Mouse (Mus musculus) MEL (cell line): Measurements from ENCODE around the gene Polg. TPM values are rescaled to one million over a fixed set of nuclear protein-coding genes. Genes with fewer than 3 reads are reported as not detected.

ENCODE experiments used
- DNase-seq: peaks from one replicate; pipeline ENCODE4 v3.0.0; 2011; ENCODE audit warnings: low read depth, low spot score
- H3K27ac ChIP-seq: 2 replicates; pipeline ENCODE4 v1.5.1; 2012; ENCODE audit warnings: low read depth, mild to moderate bottlenecking, control low read depth, low read length, moderate library complexity; ENCODE audit not compliant: control insufficient read depth
- H3K27me3 ChIP-seq, 2 experiments: fragments of 150-350 bp in 1 of 2; sonication (generic) in 1 of 2; 2 replicates each; pipeline ENCODE4 v1.6.1; 2012; ENCODE audit warnings: low read length in 2 of 2, mild to moderate bottlenecking in 2 of 2, improper control_type of control experiment in 1 of 2, moderate library complexity in 1 of 2; ENCODE audit not compliant: insufficient read depth in 2 of 2, control insufficient read depth in 1 of 2
- H3K36me3 ChIP-seq, 2 experiments: 2 replicates each; pipeline ENCODE4 v1.6.1; 2012 to 2014; ENCODE audit warnings: low read length in 2 of 2, improper control_type of control experiment in 1 of 2, inconsistent platforms in 1 of 2, mild to moderate bottlenecking in 1 of 2; ENCODE audit not compliant: insufficient read depth in 2 of 2, control insufficient read depth in 1 of 2
- H3K4me1 ChIP-seq, 2 experiments: fragments of 150-350 bp in 1 of 2; sonication (generic) in 1 of 2; 2 replicates each; pipeline ENCODE4 v1.6.1; 2012; ENCODE audit warnings: low read length in 2 of 2, improper control_type of control experiment in 1 of 2, mild to moderate bottlenecking in 1 of 2; ENCODE audit not compliant: insufficient read depth in 2 of 2, control insufficient read depth in 1 of 2
- H3K4me3 ChIP-seq, 2 experiments: fragments of 150-350 bp in 1 of 2; sonication (generic) in 1 of 2; 2 replicates each; pipeline ENCODE4 v1.5.1; 2012; ENCODE audit warnings: low read depth in 2 of 2, low read length in 2 of 2, mild to moderate bottlenecking in 2 of 2, moderate library complexity in 2 of 2, control low read depth in 1 of 2, improper control_type of control experiment in 1 of 2; ENCODE audit not compliant: control insufficient read depth in 1 of 2, insufficient read depth in 1 of 2
- H3K79me2 ChIP-seq: 2 replicates; pipeline ENCODE4 v1.6.1; 2012; ENCODE audit warnings: mild to moderate bottlenecking, low read length, moderate library complexity; ENCODE audit not compliant: control insufficient read depth, poor library complexity, insufficient read depth
- H3K9ac ChIP-seq: 2 replicates; pipeline ENCODE4 v1.6.1; 2012; ENCODE audit warnings: low read depth, mild to moderate bottlenecking, control low read depth, low read length, moderate library complexity; ENCODE audit not compliant: control insufficient read depth, poor library complexity, severe bottlenecking
- H3K9me3 ChIP-seq: fragments of 150-350 bp; sonication (generic); replicated peaks from 2 replicates; pipeline ENCODE4 v1.6.1; 2012; ENCODE audit warnings: mild to moderate bottlenecking, low read length, improper control_type of control experiment, moderate library complexity; ENCODE audit not compliant: insufficient read depth
- BHLHE40 ChIP-seq: IDR thresholded peaks from 2 replicates; pipeline ENCODE4 v1.6.1; 2012; ENCODE audit warnings: low read depth, mild to moderate bottlenecking, inconsistent platforms, low read length, improper control_type of control experiment, borderline replicate concordance
- CHD1 ChIP-seq: IDR thresholded peaks from 2 replicates; pipeline ENCODE4 v1.6.1; 2012; ENCODE audit warnings: low read depth, mild to moderate bottlenecking, inconsistent platforms, low read length, improper control_type of control experiment
- CHD2 ChIP-seq: IDR thresholded peaks from 2 replicates; pipeline ENCODE4 v1.6.1; 2011; ENCODE audit warnings: low read length, improper control_type of control experiment
- CTCF ChIP-seq, 3 experiments: IDR thresholded peaks in 2 of 3; conservative IDR thresholded peaks in 1 of 3; 2 replicates each; pipeline ENCODE4 v1.5.1; 2011 to 2012; ENCODE audit warnings: low read length in 3 of 3, low read depth in 2 of 3, mild to moderate bottlenecking in 2 of 3, improper control_type of control experiment in 1 of 3, inconsistent platforms in 1 of 3, mixed read lengths in 1 of 3, moderate library complexity in 1 of 3; ENCODE audit not compliant: control insufficient read depth in 1 of 3, insufficient read depth in 1 of 3, poor library complexity in 1 of 3, severe bottlenecking in 1 of 3
- ELF1 ChIP-seq: IDR thresholded peaks from 2 replicates; pipeline ENCODE4 v1.6.1; 2014; ENCODE audit warnings: low read depth, mild to moderate bottlenecking, inconsistent platforms, low read length, improper control_type of control experiment, moderate library complexity
- GATA1 ChIP-seq: IDR thresholded peaks from 2 replicates; pipeline ENCODE4 v1.6.1; 2011; ENCODE audit warnings: low read depth, low read length, improper control_type of control experiment
- KAT2A ChIP-seq: conservative IDR thresholded peaks from 2 replicates; pipeline ENCODE4 v1.6.1; 2012; ENCODE audit warnings: low read depth, low read length, improper control_type of control experiment, inconsistent platforms
- MAFK ChIP-seq: IDR thresholded peaks from 2 replicates; pipeline ENCODE4 v1.6.1; 2011; ENCODE audit warnings: low read depth, mild to moderate bottlenecking, low read length, improper control_type of control experiment, borderline replicate concordance
- MEF2A ChIP-seq: IDR thresholded peaks from 2 replicates; pipeline ENCODE4 v1.6.1; 2014; ENCODE audit warnings: low read depth, mild to moderate bottlenecking, inconsistent platforms, low read length, improper control_type of control experiment; ENCODE audit not compliant: poor library complexity, insufficient replicate concordance, severe bottlenecking; ENCODE audit errors: extremely low read depth
- MYB ChIP-seq: IDR thresholded peaks from 2 replicates; pipeline ENCODE4 v1.6.1; 2011; ENCODE audit warnings: mild to moderate bottlenecking, low read depth, low read length, improper control_type of control experiment
- NELFE ChIP-seq: IDR thresholded peaks from 2 replicates; pipeline ENCODE4 v1.6.1; 2011; ENCODE audit warnings: low read depth, low read length, improper control_type of control experiment
- RAD21 ChIP-seq: IDR thresholded peaks from 2 replicates; pipeline ENCODE4 v1.6.1; 2011; ENCODE audit warnings: mild to moderate bottlenecking, low read depth, low read length, improper control_type of control experiment
- SMC3 ChIP-seq: IDR thresholded peaks from 2 replicates; pipeline ENCODE4 v1.6.1; 2011; ENCODE audit warnings: low read depth, low read length, improper control_type of control experiment
- TAL1 ChIP-seq: IDR thresholded peaks from 2 replicates; pipeline ENCODE4 v1.6.1; 2012; ENCODE audit warnings: mild to moderate bottlenecking, inconsistent platforms, low read length, moderate library complexity, mixed read lengths
- TBP ChIP-seq: IDR thresholded peaks from 2 replicates; pipeline ENCODE4 v1.8.0; 2011; ENCODE audit warnings: low read depth, low read length, improper control_type of control experiment
- USF2 ChIP-seq, 2 experiments: IDR thresholded peaks; 2 replicates each; pipeline ENCODE4 v1.6.1; 2011 to 2012; ENCODE audit warnings: improper control_type of control experiment in 2 of 2, low read length in 2 of 2, borderline replicate concordance in 1 of 2, inconsistent platforms in 1 of 2, low read depth in 1 of 2, mild to moderate bottlenecking in 1 of 2; ENCODE audit not compliant: insufficient read depth in 1 of 2
- ZC3H11A ChIP-seq: IDR thresholded peaks from 2 replicates; pipeline ENCODE4 v1.6.1; 2012; ENCODE audit warnings: low read depth, mild to moderate bottlenecking, inconsistent platforms, low read length, improper control_type of control experiment
- ZKSCAN1 ChIP-seq: IDR thresholded peaks from 2 replicates; pipeline ENCODE4 v1.6.1; 2012; ENCODE audit warnings: low read depth, mild to moderate bottlenecking, inconsistent platforms, low read length, improper control_type of control experiment, moderate library complexity
- ZMIZ1 ChIP-seq: IDR thresholded peaks from 2 replicates; pipeline ENCODE4 v1.6.1; 2012; ENCODE audit warnings: low read depth, mild to moderate bottlenecking, inconsistent platforms, low read length, improper control_type of control experiment, moderate library complexity
- polyA plus RNA-seq, 2 experiments: library from polyadenylated mRNA; stranded (reverse) in 1 of 2; unstranded in 1 of 2; fragments of >175 nt in 1 of 2; fragments of >200 nt in 1 of 2; gene quantifications; 2 replicates each; pipeline versions ENCODE4 v1.2.1 to v1.2.4; 2012; ENCODE audit warnings: low replicate concordance in 2 of 2, low read depth in 1 of 2; ENCODE audit not compliant: insufficient read length in 2 of 2, insufficient read depth in 1 of 2, missing spikeins in 1 of 2
- total RNA-seq: library from RNA; depleted of rRNA; stranded (reverse); fragments of 300-350 nt; gene quantifications from 2 replicates; pipeline ENCODE4 v1.2.3, GENCODE M21; 2012

The Polg gene
- total and polyA plus RNA-seq, 3 experiments: 82.7 to 129 TPM; not detected in 1

GRCm38 (mm10) chr7:79507756-79508155 is 41.6 kb upstream of the Polg start:
- Histone ChIP-seq H3K27me3 (peaks cover 0 to 2% of the 10 kb centered on the region in 2 experiments; a peak in 3 of 4 replicates), H3K4me3 (no peak overlapping the region), H3K27ac (no peak overlapping the region), H3K79me2 (no peaks in the 10 kb centered on the region), H3K4me1 (no peaks in the 10 kb centered on the region), H3K9ac (no peak overlapping the region), H3K9me3 (no peaks in the 10 kb centered on the region), H3K36me3 (no peaks in the 10 kb centered on the region)
- no peak for DNase-seq
- no peak for TF ChIP-seq BHLHE40
- no peak for TF ChIP-seq CHD1
- no peak for TF ChIP-seq ZKSCAN1
- TF ChIP-seq USF2 (IDR thresholded peaks at IDR 0.05; ENCODE audit: borderline replicate concordance in 1 of 2, insufficient read depth in 1 of 2, low read depth in 1 of 2, low read length in 2 of 2): no peak

GRCm38 (mm10) chr7:79507101-79507705 is 41.0 kb upstream of the Polg start:
- DNase-seq: no peak
- peaks cover 0 to 2% of the 10 kb centered on the region in 2 experiments; a peak in 2 of 4 replicates for H3K27me3 ChIP-seq
- no peaks in the 10 kb centered on the region for H3K9me3 ChIP-seq
- H3K79me2 ChIP-seq: no peaks in the 10 kb centered on the region
- no peaks in the 10 kb centered on the region for H3K4me1 ChIP-seq
- no peak overlapping the region for H3K9ac ChIP-seq
- H3K4me3 ChIP-seq: no peak overlapping the region
- TF ChIP-seq TBP (no peak), CHD2 (no peak), ELF1 (no peak), TAL1 (no peak), NELFE (no peak), MYB (no peak), CTCF (IDR thresholded peaks at IDR 0.05 in 2 of 3, conservative IDR thresholded peaks at IDR 0.05 in 1 of 3; ENCODE audit: control insufficient read depth in 1 of 3, insufficient read depth in 1 of 3, low read depth in 2 of 3, low read length in 3 of 3, poor library complexity in 1 of 3, severe bottlenecking in 1 of 3) (no peak), MAFK (no peak), ZC3H11A (no peak), RAD21 (no peak), GATA1 (no peak), SMC3 (no peak), ZMIZ1 (no peak), MEF2A (no peak), KAT2A (no peak)
- H3K27ac ChIP-seq: no peak overlapping the region
- H3K36me3 ChIP-seq: no peaks in the 10 kb centered on the region
